Mouse (Mus musculus) heart, adult 2 months (tissue): Measurements from ENCODE around the gene Reep1.

Source experiments
- CTCF ChIP-seq: fragments of 200-600 bp; IDR thresholded peaks from 2 replicates; pipeline ENCODE4 v1.8.1; 2022; ENCODE audit warnings: antibody characterized with exemption, mild to moderate bottlenecking, moderate library complexity
- EP300 ChIP-seq: fragments of 200-500 bp; IDR thresholded peaks from 2 replicates; pipeline ENCODE4 v1.6.1; 2011; ENCODE audit warnings: low read depth, low read length, control low read depth; ENCODE audit not compliant: insufficient read depth
- POLR2A ChIP-seq: fragments of 200-500 bp; IDR thresholded peaks from 2 replicates; pipeline ENCODE4 v1.6.1; 2011; ENCODE audit warnings: mild to moderate bottlenecking, low read depth, low read length, control low read depth; ENCODE audit not compliant: insufficient read depth

DNA sequence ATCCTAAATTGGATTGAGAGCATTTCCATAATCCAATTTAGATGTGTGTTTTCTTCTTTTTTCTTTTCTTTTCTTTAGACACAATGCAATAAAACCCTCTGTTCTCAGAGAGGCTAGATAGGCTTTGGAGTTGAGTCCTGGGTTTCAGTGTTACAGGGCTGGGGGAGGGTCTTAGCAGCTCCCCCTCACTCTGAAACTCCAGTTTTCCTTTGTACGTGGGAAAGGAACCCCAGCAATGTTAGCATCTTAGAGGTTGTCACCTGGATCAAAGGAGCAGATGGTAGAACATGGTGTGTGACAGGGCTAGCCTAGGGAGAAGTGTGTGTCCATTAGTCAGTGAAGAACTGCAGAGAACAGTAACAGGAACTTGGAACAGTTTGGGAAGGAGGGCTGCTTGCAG is 38.9 kb downstream of the Reep1 start:
- TF ChIP-seq CTCF, result no peak
- no peak for TF ChIP-seq POLR2A
- TF ChIP-seq EP300, result no peak
